Mouse (Mus musculus): ENCODE measurements around the gene Reep3.

The Reep3 gene

DNA sequence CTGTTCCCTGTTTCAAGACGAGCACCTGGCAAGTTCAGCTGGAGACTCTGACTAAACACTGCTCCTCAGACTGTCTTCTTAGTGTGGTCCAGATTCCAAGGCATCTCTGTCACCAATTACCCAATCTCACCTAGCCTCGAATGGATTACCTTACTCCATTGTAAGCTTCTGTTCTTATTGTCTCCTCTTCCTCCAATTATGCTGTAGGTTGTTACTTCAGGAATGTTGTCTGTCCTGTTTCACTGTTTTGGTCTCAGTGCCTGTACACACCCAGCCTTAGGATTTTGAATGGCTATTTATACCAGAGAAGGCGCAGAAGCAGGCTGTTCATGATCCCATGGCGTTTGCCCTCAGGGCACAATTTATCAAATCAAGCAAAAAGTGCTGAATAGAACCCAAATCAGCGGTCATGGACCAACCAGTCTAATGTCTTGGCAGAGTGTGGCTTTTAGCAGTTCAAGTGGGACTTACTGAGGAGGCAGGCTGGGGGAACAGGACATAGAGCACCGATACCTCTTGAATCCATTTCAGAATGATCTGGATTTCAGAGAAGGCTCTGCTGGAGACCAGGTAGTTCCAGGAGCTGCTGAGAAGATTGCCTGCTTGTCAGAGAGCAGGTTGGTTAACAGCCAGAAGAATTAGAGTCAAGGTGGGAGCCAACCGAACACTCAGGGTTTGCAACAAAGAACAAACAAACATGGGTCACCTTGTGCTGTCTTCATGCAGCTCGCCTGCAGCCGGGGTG is 10.4 kb upstream of the Reep3 start:
- no peaks in the 10 kb centered on the region for H3K9me3 ChIP-seq (ENCODE audit: low read length)
- peaks cover 100% of the 10 kb centered on the region for H3K4me1 ChIP-seq (replicated peaks; ENCODE audit: low read depth, low read length)
- H3K4me3 ChIP-seq (replicated peaks; ENCODE audit: low read length) = peak overlapping the region; percentile 72
- TF ChIP-seq POU5F1 (IDR thresholded peaks at IDR 0.05; ENCODE audit: borderline replicate concordance, low read length) = no peak
- 0 out of 2 replicates have a peak, but pooled peaks have one; percentile 4 for TF ChIP-seq NANOG (IDR thresholded peaks at IDR 0.05; ENCODE audit: borderline replicate concordance, low read length)
- no peak for TF ChIP-seq CTCF (conservative IDR thresholded peaks at IDR 0.05; ENCODE audit: low read length)
- H3K27me3 ChIP-seq (ENCODE audit: insufficient read depth, low read length) = no peaks in the 10 kb centered on the region
- peaks cover 80% of the 10 kb centered on the region for H3K36me3 ChIP-seq (ENCODE audit: insufficient read depth, low read length)

DNA sequence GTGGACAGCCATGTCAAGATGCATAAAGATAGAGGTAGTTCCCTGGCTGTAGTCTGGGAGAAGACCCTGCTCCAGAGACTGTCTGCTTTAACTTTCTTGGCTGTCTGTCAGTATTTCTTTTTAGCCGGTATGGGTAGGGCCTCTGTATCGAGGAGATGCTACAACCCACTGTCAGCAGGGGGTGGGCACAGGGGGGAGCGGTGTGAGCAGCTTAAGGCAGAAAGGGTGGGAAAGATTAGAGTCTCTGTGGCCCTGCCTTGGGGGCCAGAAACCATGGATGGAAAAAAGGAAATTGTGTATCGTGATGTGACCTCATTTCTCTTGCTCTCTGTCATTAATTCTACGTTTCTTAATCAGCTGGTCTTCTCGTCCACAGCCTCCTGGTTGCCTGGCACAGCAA is 9.7 kb upstream of the Reep3 start:
- TF ChIP-seq CTCF (conservative IDR thresholded peaks at IDR 0.05; ENCODE audit: low read length) = no peak
- no peak for TF ChIP-seq NANOG (IDR thresholded peaks at IDR 0.05; ENCODE audit: borderline replicate concordance, low read length)
- TF ChIP-seq POU5F1 (IDR thresholded peaks at IDR 0.05; ENCODE audit: borderline replicate concordance, low read length) = no peak
- H3K4me1 ChIP-seq (replicated peaks; ENCODE audit: low read depth, low read length) = peaks cover 100% of the 10 kb centered on the region
- H3K27me3 ChIP-seq (ENCODE audit: insufficient read depth, low read length) = no peaks in the 10 kb centered on the region
- peak overlapping the region; percentile 72 for H3K4me3 ChIP-seq (replicated peaks; ENCODE audit: low read length)
- peaks cover 82% of the 10 kb centered on the region for H3K36me3 ChIP-seq (ENCODE audit: insufficient read depth, low read length)
- H3K9me3 ChIP-seq (ENCODE audit: low read length) = no peaks in the 10 kb centered on the region

DNA sequence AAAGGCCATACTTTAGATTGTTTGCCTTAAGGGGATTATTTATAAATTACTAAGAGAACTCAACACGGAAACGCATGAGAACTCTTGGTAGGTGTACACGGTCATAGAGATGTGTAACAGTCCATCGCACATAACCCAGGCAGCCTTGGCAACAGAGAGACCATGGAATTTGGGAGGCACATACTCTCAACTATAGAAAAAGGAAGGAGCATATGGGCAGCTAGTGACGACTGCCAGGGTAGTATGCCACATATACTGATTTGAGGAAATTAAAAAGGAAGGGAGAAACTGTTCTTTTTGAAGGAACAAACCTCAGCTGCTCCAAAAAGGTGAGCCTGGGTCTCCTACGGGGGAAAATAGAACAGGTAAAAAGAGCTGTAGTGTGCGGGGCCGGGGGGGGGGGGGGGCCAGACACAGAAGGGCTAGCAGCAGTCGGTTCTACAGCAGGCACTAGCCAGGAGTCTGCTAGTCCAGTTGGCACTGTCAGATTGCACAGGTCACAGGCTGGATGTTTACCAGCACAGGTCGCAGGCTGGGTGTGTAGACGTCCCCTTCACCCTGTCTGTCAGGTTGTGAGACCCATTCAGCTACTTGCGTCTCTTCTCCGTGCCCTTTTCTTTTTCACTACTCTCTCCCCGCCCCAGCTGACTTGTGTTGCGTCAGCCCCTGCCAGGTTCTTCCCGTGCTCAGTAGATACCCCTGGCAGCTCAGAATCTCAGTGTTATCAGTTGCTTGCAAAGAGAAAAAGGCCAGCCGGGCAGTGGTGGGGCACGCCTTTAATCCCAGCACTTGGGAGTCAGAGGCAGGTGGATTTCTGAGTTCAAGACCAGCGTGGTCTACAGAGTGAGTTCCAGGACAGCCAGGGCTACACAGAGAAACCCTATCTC is 8.8 kb upstream of the Reep3 start:
- Histone ChIP-seq H3K36me3 (ENCODE audit: insufficient read depth, low read length) (peaks cover 78% of the 10 kb centered on the region), H3K27me3 (ENCODE audit: insufficient read depth, low read length) (no peaks in the 10 kb centered on the region), H3K9me3 (ENCODE audit: low read length) (no peaks in the 10 kb centered on the region), H3K4me3 (replicated peaks; ENCODE audit: low read length) (peak overlapping the region; percentile 72), H3K4me1 (replicated peaks; ENCODE audit: low read depth, low read length) (peaks cover 100% of the 10 kb centered on the region)
- TF ChIP-seq POU5F1 (IDR thresholded peaks at IDR 0.05; ENCODE audit: borderline replicate concordance, low read length) (no peak), NANOG (IDR thresholded peaks at IDR 0.05; ENCODE audit: borderline replicate concordance, low read length) (no peak), CTCF (conservative IDR thresholded peaks at IDR 0.05; ENCODE audit: low read length) (no peak)

DNA sequence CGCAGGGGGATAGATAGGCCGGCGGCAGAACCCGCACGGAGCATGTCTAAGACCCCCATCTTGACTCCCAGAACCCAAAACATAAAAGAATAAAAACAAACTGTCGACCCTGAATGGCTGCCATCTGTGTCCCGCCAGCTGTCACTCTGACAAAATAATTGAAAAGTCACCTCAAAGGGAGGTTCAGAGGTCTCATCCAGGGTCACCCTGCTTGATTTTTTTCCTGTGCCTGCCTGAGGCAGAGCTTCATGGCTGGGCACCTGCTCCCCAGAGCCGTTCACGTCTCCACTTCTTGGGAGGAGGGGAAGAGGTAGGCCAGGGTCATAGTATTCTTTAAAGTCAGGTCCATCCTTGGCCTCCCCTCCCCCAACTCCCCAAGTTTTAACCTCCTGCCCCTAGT is 7.8 kb upstream of the Reep3 start:
- Histone ChIP-seq H3K4me3 (replicated peaks; ENCODE audit: low read length) (peak overlapping the region; percentile 72), H3K4me1 (replicated peaks; ENCODE audit: low read depth, low read length) (peaks cover 95% of the 10 kb centered on the region), H3K27me3 (ENCODE audit: insufficient read depth, low read length) (no peaks in the 10 kb centered on the region), H3K9me3 (ENCODE audit: low read length) (no peaks in the 10 kb centered on the region), H3K36me3 (ENCODE audit: insufficient read depth, low read length) (peaks cover 68% of the 10 kb centered on the region)
- TF ChIP-seq POU5F1 (IDR thresholded peaks at IDR 0.05; ENCODE audit: borderline replicate concordance, low read length) (no peak), NANOG (IDR thresholded peaks at IDR 0.05; ENCODE audit: borderline replicate concordance, low read length) (no peak), CTCF (conservative IDR thresholded peaks at IDR 0.05; ENCODE audit: low read length) (no peak)

DNA sequence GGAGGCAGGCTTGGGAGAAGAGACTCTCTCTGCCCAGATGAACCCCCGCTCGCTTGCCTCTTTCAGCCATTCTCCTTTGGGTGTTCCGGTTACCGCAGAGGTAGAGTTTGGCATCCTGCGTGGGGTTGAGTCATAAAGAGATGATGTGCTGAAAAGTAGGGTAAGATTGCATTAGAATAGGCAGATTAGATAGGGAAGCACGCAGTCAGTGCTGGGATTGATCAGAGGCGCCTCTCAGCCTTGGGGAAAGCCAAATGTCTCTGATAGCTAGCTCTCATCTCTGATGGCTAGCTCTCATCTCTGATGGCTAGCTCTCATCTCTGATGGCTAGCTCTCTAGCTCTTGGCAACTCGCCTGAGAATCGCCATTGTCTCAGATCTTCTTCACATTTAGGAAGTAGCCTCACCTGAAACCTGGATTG is 4.1 kb upstream of the Reep3 start:
- no peaks in the 10 kb centered on the region for H3K9me3 ChIP-seq (ENCODE audit: low read length)
- peaks cover 41% of the 10 kb centered on the region for H3K36me3 ChIP-seq (ENCODE audit: insufficient read depth, low read length)
- TF ChIP-seq POU5F1 (IDR thresholded peaks at IDR 0.05; ENCODE audit: borderline replicate concordance, low read length) (no peak), NANOG (IDR thresholded peaks at IDR 0.05; ENCODE audit: borderline replicate concordance, low read length) (peak; percentile 87), CTCF (conservative IDR thresholded peaks at IDR 0.05; ENCODE audit: low read length) (no peak)
- no peaks in the 10 kb centered on the region for H3K27me3 ChIP-seq (ENCODE audit: insufficient read depth, low read length)
- peak overlapping the region; percentile 72 for H3K4me3 ChIP-seq (replicated peaks; ENCODE audit: low read length)
- peaks cover 77% of the 10 kb centered on the region for H3K4me1 ChIP-seq (replicated peaks; ENCODE audit: low read depth, low read length)

DNA sequence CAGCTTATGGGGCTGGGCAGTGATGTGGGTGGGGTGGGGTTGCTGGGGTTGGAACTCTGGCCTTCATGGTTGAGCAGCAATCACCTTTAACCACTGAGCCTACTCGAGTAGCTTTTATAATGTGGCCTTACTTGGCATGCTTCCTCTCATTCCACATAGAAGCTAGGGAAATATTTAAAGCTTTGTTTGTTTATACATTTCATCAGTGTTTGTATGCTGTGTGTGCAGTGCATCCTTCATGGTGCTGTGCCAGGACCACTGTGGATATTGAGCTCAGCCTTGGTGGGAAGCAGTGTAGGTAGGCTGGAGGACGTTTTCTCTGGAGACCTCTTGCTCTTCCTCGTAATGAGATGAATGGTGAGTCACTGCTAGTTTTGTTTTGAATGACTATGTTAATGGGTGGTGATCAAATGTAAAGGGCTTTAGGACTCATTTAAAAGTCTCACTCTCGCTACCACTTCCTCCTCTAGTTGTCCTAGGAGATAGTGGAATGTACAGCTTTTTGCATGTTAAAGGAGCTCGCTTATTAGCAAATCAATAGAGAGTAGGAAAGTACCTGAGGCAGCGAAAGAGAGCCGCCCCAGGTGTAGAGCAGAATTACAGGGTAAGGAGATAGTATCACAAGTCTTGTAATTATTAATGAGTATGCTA is 3.4 kb upstream of the Reep3 start:
- Histone ChIP-seq H3K9me3 (ENCODE audit: low read length) (no peaks in the 10 kb centered on the region), H3K4me3 (replicated peaks; ENCODE audit: low read length) (peak overlapping the region; percentile 93), H3K27me3 (ENCODE audit: insufficient read depth, low read length) (no peaks in the 10 kb centered on the region), H3K4me1 (replicated peaks; ENCODE audit: low read depth, low read length) (peaks cover 77% of the 10 kb centered on the region), H3K36me3 (ENCODE audit: insufficient read depth, low read length) (peaks cover 38% of the 10 kb centered on the region)
- TF ChIP-seq CTCF (conservative IDR thresholded peaks at IDR 0.05; ENCODE audit: low read length) = no peak
- peak; percentile 73; the same call in 1 of the 2 replicates for TF ChIP-seq POU5F1 (IDR thresholded peaks at IDR 0.05; ENCODE audit: borderline replicate concordance, low read length)
- peak; percentile 97 for TF ChIP-seq NANOG (IDR thresholded peaks at IDR 0.05; ENCODE audit: borderline replicate concordance, low read length)

DNA sequence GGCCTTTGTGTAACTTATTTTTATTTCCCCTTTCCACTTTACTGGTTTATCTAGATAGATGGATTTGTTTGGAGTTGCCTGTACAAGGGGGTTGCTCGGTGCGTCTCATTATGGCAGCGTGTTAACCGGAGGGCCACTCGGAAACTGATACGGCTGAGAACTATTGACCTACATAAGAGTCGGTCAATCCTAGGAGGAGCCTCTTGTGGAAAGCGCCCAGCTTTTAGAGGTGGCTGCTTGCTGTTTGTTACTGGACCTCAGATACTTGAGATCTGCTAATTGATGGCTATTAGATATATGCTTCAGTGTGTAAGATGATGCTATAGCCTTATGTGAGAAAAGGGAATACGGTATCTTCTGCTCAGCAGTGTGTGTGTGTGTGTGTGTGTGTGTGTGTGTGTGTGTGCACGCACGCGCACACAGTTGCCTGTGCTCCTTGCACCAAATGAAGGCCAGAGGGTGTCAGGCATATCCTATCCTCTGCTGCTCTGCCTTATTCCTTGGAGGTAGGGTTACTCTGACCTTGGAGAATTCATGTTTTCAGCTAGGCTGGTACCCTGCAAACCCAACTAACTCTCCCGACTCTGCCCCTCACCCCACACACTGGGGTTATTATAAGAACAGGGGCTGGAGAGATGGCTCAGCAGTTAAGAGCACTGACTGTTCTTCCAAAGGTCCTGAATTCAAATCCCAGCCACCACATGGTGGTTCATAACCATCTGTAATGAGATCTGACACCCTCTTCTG is 2.6 kb upstream of the Reep3 start:
- H3K9me3 ChIP-seq (ENCODE audit: low read length) = no peaks in the 10 kb centered on the region
- TF ChIP-seq CTCF (conservative IDR thresholded peaks at IDR 0.05; ENCODE audit: low read length) (no peak), POU5F1 (IDR thresholded peaks at IDR 0.05; ENCODE audit: borderline replicate concordance, low read length) (no peak), NANOG (IDR thresholded peaks at IDR 0.05; ENCODE audit: borderline replicate concordance, low read length) (no peak)
- H3K36me3 ChIP-seq (ENCODE audit: insufficient read depth, low read length) = peaks cover 34% of the 10 kb centered on the region
- no peaks in the 10 kb centered on the region for H3K27me3 ChIP-seq (ENCODE audit: insufficient read depth, low read length)
- peak overlapping the region; percentile 93 for H3K4me3 ChIP-seq (replicated peaks; ENCODE audit: low read length)
- peaks cover 77% of the 10 kb centered on the region for H3K4me1 ChIP-seq (replicated peaks; ENCODE audit: low read depth, low read length)

Measured in E14TG2a.4 (cell line).